Mouse (Mus musculus): ENCODE data around the gene Bank1. TPM values are rescaled to one million over a fixed set of nuclear protein-coding genes. Genes with fewer than 3 reads are reported as not detected.
A peak's percentile ranks its signal among the peaks of the same experiment; 100 is the strongest.

The Bank1 gene
- polyA plus RNA-seq, 1 experiment from 2014 or later = 1.7 TPM

GRCm38 (mm10) chr3:136039446-136039845 lies 286.4 kb downstream of the Bank1 start:
- Histone ChIP-seq H3K27me3 (replicated peaks; ENCODE audit: control insufficient read depth, insufficient read depth, low read length) (no peaks in the 10 kb centered on the region), H3K9me3 (ENCODE audit: control insufficient read depth, low read length) (no peaks in the 10 kb centered on the region), H3K36me3 (ENCODE audit: control insufficient read depth, insufficient read depth, low read length) (no peaks in the 10 kb centered on the region), H3K4me3 (ENCODE audit: low read depth, low read length) (no peak overlapping the region), H3K4me1 (replicated peaks; ENCODE audit: control insufficient read depth, insufficient read depth, low read length) (no peaks in the 10 kb centered on the region), H3K4me2 (no peak overlapping the region), H3K9ac (ENCODE audit: low read depth, low read length) (no peak overlapping the region), H3K27ac (ENCODE audit: low read depth, low read length) (no peak overlapping the region)
- DNase-seq (ENCODE audit: low spot score) (no peak), ATAC-seq (replicated peaks; ENCODE audit: low FRiP score) (no peak)
- WGBS = 84% methylated on average over 6 of the region's 6 CpGs

GRCm38 (mm10) chr3:136037254-136037653 lies 288.6 kb downstream of the Bank1 start:
- no peak overlapping the region for H3K4me2 ChIP-seq
- DNase-seq (ENCODE audit: low spot score) (no peak), ATAC-seq (replicated peaks; ENCODE audit: low FRiP score) (peak; percentile 71)

GRCm38 (mm10) chr3:136035784-136036183 lies 290.1 kb downstream of the Bank1 start:
- H3K27ac ChIP-seq (ENCODE audit: low read depth, low read length) = no peak overlapping the region
- H3K9me3 ChIP-seq (ENCODE audit: control insufficient read depth, low read length) = no peaks in the 10 kb centered on the region
- DNase-seq (ENCODE audit: low spot score) = no peak
- H3K9ac ChIP-seq (ENCODE audit: low read depth, low read length) = no peak overlapping the region
- H3K4me2 ChIP-seq = no peak overlapping the region
- ATAC-seq (replicated peaks; ENCODE audit: low FRiP score) = no peak
- H3K27me3 ChIP-seq (replicated peaks; ENCODE audit: control insufficient read depth, insufficient read depth, low read length) = no peaks in the 10 kb centered on the region
- 42% methylated on average over 1 of the region's 1 CpGs for WGBS
- H3K4me1 ChIP-seq (replicated peaks; ENCODE audit: control insufficient read depth, insufficient read depth, low read length) = no peaks in the 10 kb centered on the region
- no peak overlapping the region for H3K4me3 ChIP-seq (ENCODE audit: low read depth, low read length)
- H3K36me3 ChIP-seq (ENCODE audit: control insufficient read depth, insufficient read depth, low read length) = no peaks in the 10 kb centered on the region

More at GRCm38 (mm10) chr3:136037254-136037653, 288.6 kb downstream of the Bank1 start:
- H3K9ac ChIP-seq (ENCODE audit: low read depth, low read length) = no peak overlapping the region
- H3K27ac ChIP-seq (ENCODE audit: low read depth, low read length) = no peak overlapping the region
- no peaks in the 10 kb centered on the region for H3K36me3 ChIP-seq (ENCODE audit: control insufficient read depth, insufficient read depth, low read length)
- 29% methylated on average over 3 of the region's 3 CpGs for WGBS
- no peaks in the 10 kb centered on the region for H3K9me3 ChIP-seq (ENCODE audit: control insufficient read depth, low read length)
- no peaks in the 10 kb centered on the region for H3K27me3 ChIP-seq (replicated peaks; ENCODE audit: control insufficient read depth, insufficient read depth, low read length)
- no peaks in the 10 kb centered on the region for H3K4me1 ChIP-seq (replicated peaks; ENCODE audit: control insufficient read depth, insufficient read depth, low read length)
- H3K4me3 ChIP-seq (ENCODE audit: low read depth, low read length) = no peak overlapping the region

- Histone ChIP-seq H3K27ac (ENCODE audit: low read depth, low read length) (no peak overlapping the region), H3K36me3 (ENCODE audit: control insufficient read depth, insufficient read depth, low read length) (no peaks in the 10 kb centered on the region), H3K9me3 (ENCODE audit: control insufficient read depth, low read length) (no peaks in the 10 kb centered on the region), H3K4me2 (no peak overlapping the region), H3K9ac (ENCODE audit: low read depth, low read length) (no peak overlapping the region), H3K27me3 (replicated peaks; ENCODE audit: control insufficient read depth, insufficient read depth, low read length) (no peaks in the 10 kb centered on the region), H3K4me3 (ENCODE audit: low read depth, low read length) (no peak overlapping the region), H3K4me1 (replicated peaks; ENCODE audit: control insufficient read depth, insufficient read depth, low read length) (no peaks in the 10 kb centered on the region)
- ATAC-seq (replicated peaks; ENCODE audit: low FRiP score) = no peak
- DNase-seq (ENCODE audit: low spot score) = no peak
- WGBS = 76% methylated on average over 2 of the region's 2 CpGs
These were observed 301.0 kb downstream of the Bank1 start for GRCm38 (mm10) chr3:136024876-136025275.

GRCm38 (mm10) chr3:136017517-136017916 lies 308.3 kb downstream of the Bank1 start:
- WGBS = 72% methylated on average over 2 of the region's 2 CpGs
- H3K4me2 ChIP-seq = no peak overlapping the region
- H3K27ac ChIP-seq (ENCODE audit: low read depth, low read length) = no peak overlapping the region
- H3K9me3 ChIP-seq (ENCODE audit: control insufficient read depth, low read length) = no peaks in the 10 kb centered on the region
- H3K4me3 ChIP-seq (ENCODE audit: low read depth, low read length) = no peak overlapping the region
- no peak overlapping the region for H3K9ac ChIP-seq (ENCODE audit: low read depth, low read length)
- DNase-seq (ENCODE audit: low spot score) (no peak), ATAC-seq (replicated peaks; ENCODE audit: low FRiP score) (no peak)
- H3K36me3 ChIP-seq (ENCODE audit: control insufficient read depth, insufficient read depth, low read length) = no peaks in the 10 kb centered on the region
- no peaks in the 10 kb centered on the region for H3K4me1 ChIP-seq (replicated peaks; ENCODE audit: control insufficient read depth, insufficient read depth, low read length)
- no peaks in the 10 kb centered on the region for H3K27me3 ChIP-seq (replicated peaks; ENCODE audit: control insufficient read depth, insufficient read depth, low read length)

GRCm38 (mm10) chr3:136010616-136011015 lies 315.2 kb downstream of the Bank1 start:
- H3K27me3 ChIP-seq (replicated peaks; ENCODE audit: control insufficient read depth, insufficient read depth, low read length) = no peaks in the 10 kb centered on the region
- no peaks in the 10 kb centered on the region for H3K4me1 ChIP-seq (replicated peaks; ENCODE audit: control insufficient read depth, insufficient read depth, low read length)
- H3K27ac ChIP-seq (ENCODE audit: low read depth, low read length) = no peak overlapping the region
- H3K36me3 ChIP-seq (ENCODE audit: control insufficient read depth, insufficient read depth, low read length) = no peaks in the 10 kb centered on the region
- H3K4me2 ChIP-seq = no peak overlapping the region
- DNase-seq (ENCODE audit: low spot score) (no peak), ATAC-seq (replicated peaks; ENCODE audit: low FRiP score) (no peak)
- H3K9ac ChIP-seq (ENCODE audit: low read depth, low read length) = no peak overlapping the region
- 84% methylated on average over 4 of the region's 4 CpGs for WGBS
- H3K9me3 ChIP-seq (ENCODE audit: control insufficient read depth, low read length) = no peaks in the 10 kb centered on the region
- H3K4me3 ChIP-seq (ENCODE audit: low read depth, low read length) = no peak overlapping the region

- 33% methylated on average over 9 of the region's 9 CpGs for WGBS
- H3K27ac ChIP-seq (ENCODE audit: low read depth, low read length) = no peak overlapping the region
These were observed 318.0 kb downstream of the Bank1 start for GRCm38 (mm10) chr3:136007846-136008245.

GRCm38 (mm10) chr3:136007081-136007828 lies 318.6 kb downstream of the Bank1 start:
- WGBS = 54% methylated on average over 11 of the region's 11 CpGs
- Histone ChIP-seq H3K36me3 (ENCODE audit: control insufficient read depth, insufficient read depth, low read length) (no peaks in the 10 kb centered on the region), H3K9ac (ENCODE audit: low read depth, low read length) (no peak overlapping the region), H3K9me3 (ENCODE audit: control insufficient read depth, low read length) (no peaks in the 10 kb centered on the region), H3K4me1 (replicated peaks; ENCODE audit: control insufficient read depth, insufficient read depth, low read length) (no peaks in the 10 kb centered on the region), H3K27me3 (replicated peaks; ENCODE audit: control insufficient read depth, insufficient read depth, low read length) (no peaks in the 10 kb centered on the region), H3K27ac (ENCODE audit: low read depth, low read length) (no peak overlapping the region), H3K4me2 (peak overlapping the region; percentile 25; the same call in 1 of the 2 replicates), H3K4me3 (ENCODE audit: low read depth, low read length) (no peak overlapping the region)
- DNase-seq (ENCODE audit: low spot score) (no peak), ATAC-seq (replicated peaks; ENCODE audit: low FRiP score) (no peak; the same call in 1 of the 2 replicates)

More at GRCm38 (mm10) chr3:136007846-136008245, 318.0 kb downstream of the Bank1 start:
- ATAC-seq (replicated peaks; ENCODE audit: low FRiP score) (no peak; the same call in 1 of the 2 replicates), DNase-seq (ENCODE audit: low spot score) (peak; percentile 34)
- peak overlapping the region; percentile 25; the same call in 1 of the 2 replicates for H3K4me2 ChIP-seq
- no peak overlapping the region for H3K4me3 ChIP-seq (ENCODE audit: low read depth, low read length)
- H3K9ac ChIP-seq (ENCODE audit: low read depth, low read length) = no peak overlapping the region
- H3K27me3 ChIP-seq (replicated peaks; ENCODE audit: control insufficient read depth, insufficient read depth, low read length) = no peaks in the 10 kb centered on the region
- H3K9me3 ChIP-seq (ENCODE audit: control insufficient read depth, low read length) = no peaks in the 10 kb centered on the region
- no peaks in the 10 kb centered on the region for H3K4me1 ChIP-seq (replicated peaks; ENCODE audit: control insufficient read depth, insufficient read depth, low read length)
- no peaks in the 10 kb centered on the region for H3K36me3 ChIP-seq (ENCODE audit: control insufficient read depth, insufficient read depth, low read length)

Measured in liver, embryonic 11.5 days (tissue).